Mouse (Mus musculus): Measurements from ENCODE around the gene Ism1.

- no peak for TF ChIP-seq POLR2A (IDR thresholded peaks at IDR 0.05; ENCODE audit: borderline replicate concordance, low read depth, low read length)
- no peak for TF ChIP-seq CTCF (IDR thresholded peaks at IDR 0.05; ENCODE audit: low read depth, low read length)
Observed at GRCm38 (mm10) chr2:139634506-139634905, 43.5 kb upstream of the Ism1 start.

Data from bone marrow macrophage, adult 2 months (primary cell).